Mouse (Mus musculus) bone marrow macrophage, adult 2 months (primary cell): ENCODE measurements around the gene Apbb2. TPM values are rescaled to one million over a fixed set of nuclear protein-coding genes. Genes with fewer than 3 reads are reported as not detected.

Experiments
- H3K27ac ChIP-seq: 2 replicates; pipeline ENCODE4 v1.5.1; 2012; ENCODE audit warnings: low read depth, low read length; ENCODE audit not compliant: insufficient read depth
- H3K4me1 ChIP-seq: 2 replicates; pipeline ENCODE4 v1.6.1; 2012; ENCODE audit warnings: low read length; ENCODE audit not compliant: control insufficient read depth, insufficient read depth
- H3K4me3 ChIP-seq: 2 replicates; pipeline ENCODE4 v1.5.1; 2012; ENCODE audit warnings: mild to moderate bottlenecking, low read length, moderate library complexity; ENCODE audit not compliant: insufficient read depth
- CTCF ChIP-seq: IDR thresholded peaks from 2 replicates; pipeline ENCODE4 v1.5.1; 2012; ENCODE audit warnings: low read depth, mild to moderate bottlenecking, low read length, moderate library complexity
- POLR2A ChIP-seq: IDR thresholded peaks from 2 replicates; pipeline ENCODE4 v1.6.1; 2012; ENCODE audit warnings: mild to moderate bottlenecking, low read depth, low read length, borderline replicate concordance
- polyA plus RNA-seq: library from polyadenylated mRNA; stranded (reverse); fragments of >200 nt; gene quantifications from 2 replicates; pipeline ENCODE4 v1.2.4, GENCODE M21; 2012; ENCODE audit not compliant: missing spikeins, insufficient read depth, insufficient read length

Apbb2 gene
- polyA plus RNA-seq, 1 experiment = 22.5 TPM

DNA sequence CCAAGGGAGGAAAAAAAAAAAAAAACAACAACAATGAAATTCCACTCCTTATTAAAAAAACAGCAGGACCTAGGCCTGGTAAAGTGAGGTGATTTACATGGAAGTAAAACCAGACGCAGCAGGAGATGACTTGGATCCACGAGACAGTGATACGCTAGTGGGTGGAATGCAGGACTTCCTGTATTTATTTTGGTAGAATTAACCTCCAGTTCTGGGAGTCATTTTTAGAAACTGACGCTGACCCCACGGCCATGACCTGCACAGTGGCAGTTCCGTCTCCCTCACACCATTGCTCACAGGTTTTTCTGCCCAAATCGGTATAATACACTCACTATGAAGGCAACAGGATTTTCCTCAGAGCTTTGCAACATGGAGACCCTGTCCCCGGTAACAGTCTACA is 14.8 kb downstream of the Apbb2 start:
- Histone ChIP-seq H3K4me3 (peak overlapping the region; percentile 51), H3K27ac (peak overlapping the region; percentile 88), H3K4me1 (peaks cover 39% of the 10 kb centered on the region)
- no peak for TF ChIP-seq POLR2A

DNA sequence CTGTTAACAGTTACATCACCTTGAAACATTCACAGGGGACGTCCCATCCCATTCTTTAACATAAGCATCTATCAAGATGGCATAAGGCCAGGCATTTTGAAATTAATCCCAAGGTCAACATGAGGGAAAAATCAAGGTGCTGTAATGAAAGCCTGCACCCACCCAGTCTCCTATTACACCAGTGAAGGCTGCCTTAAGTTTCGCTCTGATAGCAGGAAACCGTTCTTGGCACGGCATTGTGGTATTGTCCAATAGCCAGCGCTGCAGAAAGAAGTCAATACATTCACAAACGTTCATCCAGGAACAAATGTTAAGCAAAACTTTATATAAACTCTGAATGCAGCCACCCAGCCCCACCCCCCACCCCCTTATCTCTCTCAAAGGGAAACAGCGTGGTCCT is 15.4 kb downstream of the Apbb2 start:
- Histone ChIP-seq H3K4me3 (peak overlapping the region; percentile 51), H3K27ac (peak overlapping the region; percentile 88), H3K4me1 (peaks cover 36% of the 10 kb centered on the region)
- no peak for TF ChIP-seq POLR2A
- no peak for TF ChIP-seq CTCF

DNA sequence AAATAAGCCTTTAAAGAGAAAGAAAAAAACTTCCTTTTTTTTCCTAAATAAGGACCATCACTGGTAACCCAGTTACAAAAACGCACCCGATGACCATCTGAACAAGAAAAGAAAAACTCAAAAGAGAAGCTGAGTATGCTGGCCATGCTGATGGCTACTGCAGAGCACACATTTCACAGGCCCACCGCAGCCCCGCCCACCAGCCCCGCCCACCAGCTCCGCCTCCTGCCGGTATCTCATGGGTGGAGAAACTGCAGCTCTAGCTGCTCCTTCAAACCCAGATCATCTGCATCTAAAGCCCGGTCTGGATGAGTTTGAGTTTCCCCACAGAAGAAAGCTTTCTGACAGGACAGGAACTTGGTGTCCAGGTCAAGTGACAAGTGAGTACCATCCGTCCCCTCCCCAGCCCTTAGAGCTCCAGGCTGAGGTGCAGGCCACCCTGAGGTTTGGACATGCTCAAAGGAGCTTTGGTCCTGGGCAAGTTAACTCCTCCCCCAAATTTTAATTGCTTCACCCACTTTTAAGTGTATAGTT is 16.2 kb downstream of the Apbb2 start:
- peak overlapping the region; percentile 51 for H3K4me3 ChIP-seq
- TF ChIP-seq POLR2A = no peak
- TF ChIP-seq CTCF = no peak
- H3K4me1 ChIP-seq = peaks cover 33% of the 10 kb centered on the region
- peak overlapping the region; percentile 88 for H3K27ac ChIP-seq

DNA sequence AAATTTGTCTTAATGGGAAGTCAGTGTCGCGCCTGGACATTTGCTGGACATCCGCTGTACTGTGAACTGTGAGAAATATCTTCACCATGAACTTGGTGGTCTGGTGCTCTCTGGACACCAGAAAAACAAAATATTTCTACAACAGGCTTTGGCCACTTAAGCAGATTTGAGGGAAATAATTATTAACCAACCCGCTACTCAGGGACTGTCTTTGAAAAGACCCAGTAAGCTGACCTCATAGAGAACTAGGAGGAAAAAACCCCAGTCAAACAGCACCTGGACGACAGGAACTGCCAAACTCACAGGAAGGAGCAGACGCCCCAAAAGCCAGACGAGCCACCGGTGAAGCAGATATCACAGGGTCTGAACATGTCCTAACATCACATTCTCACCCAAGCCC is 18.2 kb downstream of the Apbb2 start:
- H3K27ac ChIP-seq = no peak overlapping the region
- TF ChIP-seq POLR2A (no peak), CTCF (no peak)
- no peak overlapping the region for H3K4me3 ChIP-seq
- H3K4me1 ChIP-seq = peaks cover 27% of the 10 kb centered on the region

DNA sequence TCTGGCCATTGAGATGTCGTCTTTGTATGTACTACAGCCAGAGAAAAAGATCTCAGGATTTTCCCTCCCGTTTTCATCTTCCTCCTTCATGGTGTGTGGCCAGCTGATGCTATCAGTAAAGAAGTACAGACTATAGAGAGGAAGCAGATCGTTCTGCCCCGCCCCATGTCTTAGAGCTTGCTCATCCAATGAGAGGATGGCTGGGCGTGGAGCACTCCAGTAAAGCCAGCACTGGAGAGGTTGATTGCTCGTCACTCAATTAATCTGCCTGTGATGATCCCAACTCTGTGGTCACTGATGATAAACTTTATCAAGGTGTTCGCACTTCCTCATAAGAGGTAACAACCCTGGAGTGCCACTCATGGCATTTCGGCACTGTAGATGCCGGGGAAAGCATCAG is 18.7 kb downstream of the Apbb2 start:
- H3K4me3 ChIP-seq = no peak overlapping the region
- no peak overlapping the region for H3K27ac ChIP-seq
- H3K4me1 ChIP-seq = peaks cover 23% of the 10 kb centered on the region
- TF ChIP-seq CTCF = no peak
- TF ChIP-seq POLR2A = no peak

DNA sequence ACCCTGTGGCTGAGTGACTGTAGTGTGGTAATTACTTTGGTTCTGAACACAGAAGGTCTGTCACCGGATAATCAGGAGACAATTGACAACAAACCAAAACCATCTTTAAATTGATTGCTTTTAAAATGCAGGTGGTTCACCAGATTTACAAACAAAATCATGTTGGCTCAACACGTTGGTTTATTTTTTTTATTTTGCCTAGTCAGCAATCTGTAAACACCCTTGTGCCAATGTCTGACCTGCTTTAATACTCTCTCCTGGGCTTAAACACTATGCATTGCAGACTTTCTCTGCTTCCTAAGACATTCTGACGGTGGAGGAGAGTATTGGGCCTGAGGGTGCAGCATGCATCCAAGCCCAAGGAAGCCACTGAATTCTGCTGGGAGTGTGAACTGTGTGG is 22.3 kb downstream of the Apbb2 start:
- peaks cover 12% of the 10 kb centered on the region for H3K4me1 ChIP-seq
- TF ChIP-seq POLR2A (no peak), CTCF (no peak)
- no peak overlapping the region for H3K27ac ChIP-seq
- no peak overlapping the region for H3K4me3 ChIP-seq

DNA sequence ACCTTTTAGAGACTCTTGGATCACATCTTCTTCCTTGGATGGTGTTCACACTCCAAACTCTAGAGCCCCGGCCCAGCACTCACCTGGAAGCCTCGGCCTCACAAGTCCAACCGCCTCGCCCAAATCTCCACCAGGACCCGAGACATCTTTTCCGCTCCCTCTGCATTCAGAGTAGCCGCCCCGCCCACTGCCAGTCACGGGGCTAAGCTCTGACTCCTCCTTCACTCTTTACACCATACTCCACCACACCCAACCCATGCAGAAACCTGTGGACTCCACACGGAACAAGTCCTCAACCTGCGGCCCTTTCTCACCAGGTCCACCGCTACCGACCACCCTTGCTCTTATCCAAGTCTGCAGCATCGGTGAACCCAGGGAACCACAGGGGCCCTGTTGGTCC is 23.7 kb downstream of the Apbb2 start:
- H3K27ac ChIP-seq = no peak overlapping the region
- H3K4me1 ChIP-seq = peaks cover 10% of the 10 kb centered on the region
- H3K4me3 ChIP-seq = no peak overlapping the region
- TF ChIP-seq CTCF (no peak), POLR2A (no peak)

DNA sequence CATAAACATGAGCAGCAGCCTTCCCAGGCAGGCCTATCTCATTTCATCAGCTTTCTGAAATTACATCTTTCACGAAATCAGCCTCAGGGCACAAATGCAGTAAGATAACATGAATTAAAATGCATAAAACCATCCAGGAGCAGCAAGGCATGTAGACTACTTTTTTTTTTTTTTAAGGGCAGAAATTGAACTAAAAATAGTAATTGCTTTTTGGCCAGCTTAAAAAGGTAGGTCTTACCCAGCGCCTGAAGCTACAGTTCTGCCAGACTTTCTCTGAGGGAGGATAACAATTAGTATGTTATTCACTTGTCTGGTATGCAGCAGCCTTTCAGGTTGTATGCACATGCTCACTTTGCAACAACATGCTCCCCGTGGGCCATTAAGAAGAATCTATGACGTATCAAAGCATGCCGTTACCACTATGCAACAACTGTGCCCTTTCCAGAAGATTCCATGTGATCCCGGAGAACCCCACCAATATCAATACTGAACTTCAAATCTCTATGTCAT is 32.3 kb downstream of the Apbb2 start:
- H3K4me1 ChIP-seq = no peaks in the 10 kb centered on the region
- no peak for TF ChIP-seq CTCF
- TF ChIP-seq POLR2A = no peak
- H3K27ac ChIP-seq = no peak overlapping the region
- no peak overlapping the region for H3K4me3 ChIP-seq

DNA sequence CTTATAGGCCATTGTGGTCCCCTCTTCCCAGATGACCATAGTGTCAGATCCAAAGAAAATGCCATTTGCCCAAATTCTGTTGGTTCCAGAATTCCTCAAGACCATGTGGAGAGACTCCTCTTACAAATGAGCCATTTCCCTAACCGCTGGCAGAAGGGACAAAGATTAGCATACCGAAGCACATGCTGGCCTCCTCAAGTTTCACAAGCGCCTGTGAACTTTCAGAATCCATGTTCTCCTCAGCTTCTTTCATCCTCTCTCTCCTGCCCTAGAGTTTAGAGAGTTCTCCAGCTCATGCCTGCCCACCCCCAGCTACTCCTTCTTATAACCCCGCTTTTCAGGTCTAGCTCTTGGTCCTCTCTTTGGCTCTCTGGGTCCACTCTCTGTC is 35.6 kb downstream of the Apbb2 start:
- no peak for TF ChIP-seq CTCF
- no peak for TF ChIP-seq POLR2A
- H3K4me1 ChIP-seq = peaks cover 7% of the 10 kb centered on the region
- no peak overlapping the region for H3K4me3 ChIP-seq
- no peak overlapping the region for H3K27ac ChIP-seq

DNA sequence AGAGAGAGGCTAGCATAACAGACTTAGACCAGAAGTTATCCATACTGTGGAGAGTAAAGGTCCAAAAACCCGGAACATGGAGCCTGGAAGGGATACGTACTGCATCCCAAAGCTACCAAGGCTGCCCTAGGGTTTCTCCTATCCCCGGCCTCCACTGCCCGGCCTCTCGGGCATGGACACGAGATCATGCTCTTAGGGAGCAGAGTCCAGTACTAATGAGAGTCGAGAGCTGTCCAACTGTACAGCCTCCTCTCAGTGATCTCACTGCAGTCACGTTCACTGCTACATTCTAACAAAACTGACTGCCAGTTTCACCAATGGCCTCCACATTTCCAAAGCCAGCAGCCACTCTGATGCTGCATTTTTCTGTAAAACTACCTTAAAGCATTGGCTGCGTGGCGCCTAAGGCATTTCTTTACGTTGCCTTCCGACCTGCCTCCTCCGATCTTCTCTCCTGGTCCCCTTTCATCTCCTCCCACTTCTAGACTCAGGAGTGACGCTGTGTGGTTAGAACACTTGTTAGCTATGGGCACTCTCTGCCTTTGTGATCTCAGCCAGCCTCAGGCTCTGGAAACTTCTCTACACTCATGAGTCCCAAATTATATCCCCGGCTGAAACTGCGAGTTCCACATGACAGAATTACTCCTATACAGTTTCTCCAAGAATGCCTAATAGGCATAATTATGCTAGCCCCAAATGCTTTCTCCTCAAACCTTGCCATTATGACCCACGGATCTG is 36.1 kb downstream of the Apbb2 start:
- H3K27ac ChIP-seq = no peak overlapping the region
- H3K4me1 ChIP-seq = peaks cover 7% of the 10 kb centered on the region
- no peak overlapping the region for H3K4me3 ChIP-seq
- no peak for TF ChIP-seq CTCF
- no peak for TF ChIP-seq POLR2A
